Mouse (Mus musculus) G1E-ER4 (cell line): ENCODE measurements at regions not wholly inside any gene's neighbourhood (a gene's known extent, or its start where the extent isn't known, plus 50 kb on each side); places are given as distances from the start of the nearest gene placed in this dataset.

Experiments
- GATA1 ChIP-seq: IDR thresholded peaks from one replicate; pipeline ENCODE4 v1.8.0; 2012; ENCODE audit warnings: low read length, inconsistent platforms

DNA sequence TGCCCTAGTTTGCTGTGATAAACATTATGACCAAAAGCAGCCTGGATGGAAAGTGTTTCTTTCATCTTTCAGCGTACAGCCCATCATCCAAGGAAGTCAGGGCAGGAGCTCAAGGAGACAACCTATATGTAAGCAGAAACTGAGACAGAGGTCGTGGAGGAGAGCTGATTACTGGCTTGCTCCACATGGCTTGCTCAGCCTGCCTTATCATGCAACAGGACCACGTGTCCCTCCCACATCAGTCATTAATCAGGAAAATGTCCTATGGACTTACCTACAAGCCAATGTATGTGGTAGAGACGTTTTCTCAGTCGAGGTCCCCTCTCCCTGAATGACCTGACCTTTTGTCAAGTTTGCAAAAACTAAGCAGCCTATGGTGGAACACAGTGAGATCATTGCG is 123.7 kb upstream of the Rnaseh2b start:
- TF ChIP-seq GATA1: no peak

DNA sequence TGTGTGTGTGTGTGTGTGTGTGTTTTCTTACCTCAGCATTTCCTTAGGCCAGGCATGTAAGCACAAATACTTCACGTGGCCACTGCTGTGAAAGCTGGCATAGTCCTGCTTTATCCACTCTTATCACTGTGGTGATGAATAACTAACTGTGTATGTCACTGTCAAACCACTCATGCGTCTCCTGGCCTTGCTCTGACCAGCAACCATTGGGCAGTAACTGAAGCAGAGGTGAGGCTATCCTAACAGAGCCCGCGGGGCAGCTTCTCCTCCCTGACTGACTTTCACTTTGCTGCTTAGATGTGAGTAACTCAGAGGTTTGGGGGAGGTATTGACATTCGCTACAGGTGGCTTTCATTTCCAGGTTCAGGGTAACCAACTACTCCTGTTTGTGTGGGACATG is 122.0 kb upstream of the Rnaseh2b start:
- no peak for TF ChIP-seq GATA1

GRCm38 (mm10) chr14:62171256-62172047 is 120.9 kb upstream of the Rnaseh2b start:
- TF ChIP-seq GATA1: no peak

DNA sequence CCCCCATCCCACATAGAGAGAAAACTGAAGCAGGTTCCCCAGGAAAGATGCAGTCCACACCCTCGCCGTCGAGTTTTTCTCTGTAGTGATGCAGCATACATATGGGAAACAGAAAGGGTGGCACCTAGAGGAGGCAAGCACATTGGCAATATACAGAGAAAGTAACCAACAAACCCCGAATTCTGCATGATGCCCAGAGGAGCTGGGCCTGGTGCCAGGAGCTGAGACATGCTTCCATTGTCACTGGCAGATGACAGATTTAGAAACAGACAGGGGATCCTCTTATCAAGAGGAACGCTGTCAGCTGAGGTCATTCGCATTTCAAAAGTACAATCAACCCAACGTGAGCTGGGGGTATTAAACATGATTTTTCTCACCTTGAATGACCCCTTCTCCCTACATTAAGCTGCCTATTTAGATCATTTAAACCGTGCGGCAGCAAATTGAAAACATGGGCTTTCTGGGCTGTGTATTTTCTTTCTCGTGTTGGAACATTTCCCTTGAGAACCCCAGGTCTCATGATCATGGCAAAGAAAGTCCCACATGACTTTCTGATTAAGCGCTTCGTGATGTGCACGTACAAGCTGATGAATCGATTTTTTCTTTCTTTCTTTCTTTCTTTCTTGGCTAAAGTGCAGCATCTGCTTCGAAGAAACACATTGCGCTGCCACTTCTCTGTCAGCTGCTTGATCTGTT is 118.4 kb upstream of the Rnaseh2b start:
- no peak for TF ChIP-seq GATA1

- TF ChIP-seq GATA1: no peak
Measured at GRCm38 (mm10) chr14:62175384-62176048, 116.9 kb upstream of the Rnaseh2b start.

GRCm38 (mm10) chr14:62177509-62177908 is 114.9 kb upstream of the Rnaseh2b start:
- no peak for TF ChIP-seq GATA1

- TF ChIP-seq GATA1: no peak
Measured at GRCm38 (mm10) chr14:62187360-62187759, 105.0 kb upstream of the Rnaseh2b start.

GRCm38 (mm10) chr14:62188147-62188885 is 104.1 kb upstream of the Rnaseh2b start:
- no peak for TF ChIP-seq GATA1

DNA sequence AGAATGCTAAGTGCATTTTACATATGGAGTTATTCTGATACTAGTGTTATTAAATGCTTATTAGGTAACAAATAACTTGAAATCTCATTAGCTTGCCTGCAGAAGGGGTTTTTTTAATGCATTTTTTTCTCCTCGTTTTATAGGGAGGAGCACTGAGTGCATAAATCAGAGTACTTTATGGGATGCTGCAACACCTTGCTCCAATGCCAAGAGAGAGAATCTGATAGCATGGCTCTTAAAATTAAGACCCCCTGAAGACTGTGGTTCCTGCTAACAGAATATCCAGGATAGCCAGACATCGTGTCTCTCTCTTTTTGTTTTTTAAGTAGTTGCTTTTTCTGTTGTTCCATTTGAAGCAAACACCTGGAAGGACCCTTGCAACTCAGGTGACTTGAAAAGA is 100.8 kb upstream of the Rnaseh2b start:
- TF ChIP-seq GATA1: no peak

- TF ChIP-seq GATA1: no peak
Measured at GRCm38 (mm10) chr14:62192814-62193213, 99.6 kb upstream of the Rnaseh2b start.

- no peak for TF ChIP-seq GATA1
Measured at GRCm38 (mm10) chr14:62193371-62193770, 99.0 kb upstream of the Rnaseh2b start.

DNA sequence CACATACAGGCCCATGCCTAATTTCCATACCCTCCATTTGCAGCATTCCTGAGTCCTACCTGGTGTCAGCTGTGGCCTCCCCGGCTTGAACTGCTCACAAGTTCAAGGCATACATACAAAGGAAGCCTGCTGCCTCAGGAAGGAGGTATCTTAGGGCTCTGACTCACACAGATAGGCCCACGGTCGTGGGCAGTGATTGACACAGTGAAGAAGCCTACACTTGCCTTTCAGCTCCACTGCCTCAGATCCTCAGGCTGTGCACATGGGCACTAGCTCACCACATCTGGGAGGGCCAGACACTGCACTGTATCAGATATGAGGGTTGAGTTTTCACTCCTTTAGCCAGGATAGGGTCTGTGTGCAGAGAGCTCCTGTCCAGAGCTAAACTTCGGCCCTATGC is 95.6 kb upstream of the Rnaseh2b start:
- TF ChIP-seq GATA1: no peak

GRCm38 (mm10) chr14:62198476-62199190 is 93.8 kb upstream of the Rnaseh2b start:
- TF ChIP-seq GATA1: no peak

DNA sequence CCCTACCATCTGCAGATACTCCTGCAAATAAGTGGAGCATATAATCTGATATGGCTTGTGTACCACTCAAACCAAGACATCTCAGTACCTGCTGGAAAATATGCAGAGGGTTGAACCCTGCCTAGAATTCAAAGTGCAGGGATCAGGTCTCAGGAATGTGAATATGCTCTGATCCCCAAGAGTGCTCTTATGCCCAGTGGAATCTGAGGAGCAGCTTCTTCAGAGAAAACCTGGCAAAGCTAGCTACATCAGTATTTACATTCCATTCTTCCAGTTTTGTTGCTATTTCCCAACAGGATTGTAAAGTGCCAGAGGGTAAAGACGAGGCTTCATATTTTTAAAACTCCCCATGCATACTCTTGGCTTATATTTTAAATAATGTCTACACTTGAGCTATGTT is 77.3 kb upstream of the Rnaseh2b start:
- TF ChIP-seq GATA1: no peak

DNA sequence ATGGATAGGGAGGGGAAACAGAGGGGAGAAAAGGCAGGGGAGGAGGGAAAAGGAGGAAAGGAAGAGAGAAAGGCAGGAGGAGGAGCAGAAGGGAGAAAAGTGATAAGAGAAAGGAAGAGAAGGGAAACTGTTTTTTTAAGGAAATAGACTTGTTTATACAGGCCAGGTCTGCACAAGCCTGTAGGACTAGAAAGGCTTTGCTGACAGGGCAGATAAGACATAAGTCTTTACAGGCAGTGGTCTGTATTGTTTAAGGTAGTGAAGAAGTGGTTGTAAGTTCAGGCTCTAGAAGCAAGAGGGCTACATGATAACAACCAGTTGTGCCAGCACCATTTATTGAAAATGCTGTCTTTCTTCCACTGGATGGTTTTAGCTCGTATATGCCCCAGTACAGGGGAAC is 75.4 kb upstream of the Rnaseh2b start:
- TF ChIP-seq GATA1: no peak

GRCm38 (mm10) chr14:62217971-62218370 is 74.4 kb upstream of the Rnaseh2b start:
- TF ChIP-seq GATA1: no peak
